In the genomic region with DNA sequence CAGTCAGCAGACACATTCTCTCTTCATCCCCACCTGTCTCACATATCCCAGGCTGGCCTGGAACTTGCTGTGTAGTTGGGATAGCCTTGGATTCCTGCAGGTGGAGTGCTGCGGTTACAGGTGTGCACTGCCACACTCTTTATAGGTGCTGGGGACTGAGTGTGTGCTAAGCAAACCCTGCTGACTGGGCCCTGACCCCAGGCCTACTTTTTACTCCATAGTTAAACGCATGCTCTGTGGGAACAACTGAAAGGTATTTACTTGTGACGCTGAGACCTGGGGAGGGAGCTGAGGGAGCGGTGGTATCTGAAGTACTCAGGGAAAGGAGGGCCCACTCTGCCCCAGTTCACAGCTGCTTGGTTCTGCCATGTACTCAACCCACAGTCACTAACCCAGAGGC, we compare ENCODE assay signal across 18 mouse cellular contexts. TPM values are rescaled to one million over a fixed set of nuclear protein-coding genes. Genes with fewer than 3 reads are reported as not detected.
DNase-seq lines count a peak whose midpoint lies in the region; ATAC-seq and TF ChIP-seq lines count a peak whose summit lies in the region.
"Had no signal": no experiment of that assay in that cellular context is flagged by ENCODE, and none has a peak within 500 bp of the region (broad histone marks: within the 10 kb centered on the region; RNA-seq: fewer than 3 reads in every experiment).

No protein-coding gene starts in this region.

- ATAC-seq in heart, embryonic 12.5 days (ENCODE audit: insufficient number of reproducible peaks, low FRiP score): no peak
- peak; percentile 10; the same call in 1 of the 2 replicates for ATAC-seq in liver, embryonic 13.5 days (ENCODE audit: low read depth)
- no peak for ATAC-seq in liver, embryonic 11.5 days (replicated peaks; ENCODE audit: low FRiP score)
- ATAC-seq: forebrain, embryonic 13.5 days; forebrain, embryonic 15.5 days had no signal

- no peaks in the 10 kb centered on the region for H3K79me2 ChIP-seq in myocyte (ENCODE audit: control insufficient read depth, insufficient read depth)

- H3K27me3 ChIP-seq in heart, embryonic 10.5 days (ENCODE audit: insufficient read depth, poor library complexity, severe bottlenecking): no peaks in the 10 kb centered on the region
- no peaks in the 10 kb centered on the region for H3K27me3 ChIP-seq in heart, embryonic 12.5 days (replicated peaks)
- H3K27me3 ChIP-seq in liver, embryonic 13.5 days: no peaks in the 10 kb centered on the region
- H3K27me3 ChIP-seq in liver, embryonic 11.5 days (replicated peaks; ENCODE audit: control insufficient read depth, insufficient read depth, low read length): no peaks in the 10 kb centered on the region
- H3K27me3 ChIP-seq in myocyte (ENCODE audit: control insufficient read depth, insufficient read depth, insufficient read length): no peaks in the 10 kb centered on the region
- H3K27me3 ChIP-seq: embryonic facial prominence, embryonic 12.5 days; forebrain, embryonic 13.5 days; forebrain, embryonic 15.5 days had no signal

- no peaks in the 10 kb centered on the region for H3K9me3 ChIP-seq in heart, embryonic 10.5 days
- no peaks in the 10 kb centered on the region for H3K9me3 ChIP-seq in heart, embryonic 12.5 days (replicated peaks)
- no peaks in the 10 kb centered on the region for H3K9me3 ChIP-seq in liver, embryonic 13.5 days (replicated peaks)
- no peaks in the 10 kb centered on the region for H3K9me3 ChIP-seq in liver, embryonic 11.5 days (ENCODE audit: control insufficient read depth, low read length)
- H3K9me3 ChIP-seq: embryonic facial prominence, embryonic 10.5 days; embryonic facial prominence, embryonic 12.5 days; forebrain, embryonic 13.5 days; forebrain, embryonic 15.5 days had no signal

- H3ac ChIP-seq in myocyte (ENCODE audit: control insufficient read depth, insufficient read length): no peak overlapping the region

- DNase-seq in heart, embryonic 10.5 days (ENCODE audit: low spot score): peak; percentile 63
- no peak for DNase-seq in liver, embryonic 13.5 days
- no peak for DNase-seq in liver, embryonic 11.5 days (ENCODE audit: low spot score)
- no peak for DNase-seq in cerebellum, adult 11-12 months
- DNase-seq: adrenal gland, adult 2 months; adrenal gland, postnatal 10 days; adrenal gland, postnatal 25 days; cerebellum, adult 11 months; cerebellum, adult 2 months; cerebellum, adult 9-10 months; cerebellum, postnatal 10 days; cerebellum, postnatal 25 days had no signal

- H3K36me3 ChIP-seq in heart, embryonic 10.5 days: peaks cover 72% of the 10 kb centered on the region
- H3K36me3 ChIP-seq in heart, embryonic 12.5 days: peaks cover 77% of the 10 kb centered on the region
- peaks cover 74% of the 10 kb centered on the region for H3K36me3 ChIP-seq in liver, embryonic 13.5 days
- peaks cover 27% of the 10 kb centered on the region for H3K36me3 ChIP-seq in liver, embryonic 11.5 days (ENCODE audit: control insufficient read depth, insufficient read depth, low read length)
- peaks cover 37% of the 10 kb centered on the region for H3K36me3 ChIP-seq in myocyte (ENCODE audit: control insufficient read depth, insufficient read depth)

- no peak overlapping the region for H3K9ac ChIP-seq in heart, embryonic 12.5 days
- no peak overlapping the region for H3K9ac ChIP-seq in liver, embryonic 13.5 days
- H3K9ac ChIP-seq in liver, embryonic 11.5 days (ENCODE audit: low read depth, low read length): no peak overlapping the region
- H3K9ac ChIP-seq: embryonic facial prominence, embryonic 12.5 days; forebrain, embryonic 13.5 days; forebrain, embryonic 15.5 days had no signal

- no peak overlapping the region for H3K4me3 ChIP-seq in heart, embryonic 10.5 days
- no peak overlapping the region for H3K4me3 ChIP-seq in heart, embryonic 12.5 days
- H3K4me3 ChIP-seq in liver, embryonic 13.5 days (replicated peaks): no peak overlapping the region
- no peak overlapping the region for H3K4me3 ChIP-seq in liver, embryonic 11.5 days (ENCODE audit: low read depth, low read length)
- H3K4me3 ChIP-seq in myocyte: no peak overlapping the region
- H3K4me3 ChIP-seq: embryonic facial prominence, embryonic 10.5 days; embryonic facial prominence, embryonic 12.5 days; forebrain, embryonic 13.5 days; forebrain, embryonic 15.5 days had no signal

- H3K27ac ChIP-seq in heart, embryonic 10.5 days: no peak overlapping the region
- H3K27ac ChIP-seq in heart, embryonic 12.5 days (ENCODE audit: poor library complexity, severe bottlenecking): no peak overlapping the region
- no peak overlapping the region for H3K27ac ChIP-seq in liver, embryonic 13.5 days
- H3K27ac ChIP-seq in liver, embryonic 11.5 days (ENCODE audit: low read depth, low read length): no peak overlapping the region
- H3K27ac ChIP-seq: embryonic facial prominence, embryonic 10.5 days; embryonic facial prominence, embryonic 12.5 days; forebrain, embryonic 13.5 days; forebrain, embryonic 15.5 days had no signal

- WGBS in heart, embryonic 10.5 days: 77% methylated on average over 4 of the region's 4 CpGs
- WGBS in heart, embryonic 12.5 days: 83% methylated on average over 4 of the region's 4 CpGs
- 84% methylated on average over 4 of the region's 4 CpGs for WGBS in liver, embryonic 13.5 days (ENCODE audit: insufficient replicate concordance)
- 83% methylated on average over 4 of the region's 4 CpGs for WGBS in liver, embryonic 11.5 days

- no peak for TF ChIP-seq POLR2A in myocyte (IDR thresholded peaks at IDR 0.05; ENCODE audit: insufficient read length, low read depth)

- H3K4me1 ChIP-seq in heart, embryonic 10.5 days: no peaks in the 10 kb centered on the region
- H3K4me1 ChIP-seq in heart, embryonic 12.5 days (replicated peaks): 0 out of 2 replicates have a peak, but pooled peaks cover under 1% of the 10 kb centered on the region
- H3K4me1 ChIP-seq in liver, embryonic 13.5 days (replicated peaks): peaks cover 21% of the 10 kb centered on the region
- 0 out of 2 replicates have a peak, but pooled peaks cover 2% of the 10 kb centered on the region for H3K4me1 ChIP-seq in liver, embryonic 11.5 days (replicated peaks; ENCODE audit: control insufficient read depth, insufficient read depth, low read length)
- H3K4me1 ChIP-seq: embryonic facial prominence, embryonic 12.5 days had no signal

- H3K4me2 ChIP-seq in heart, embryonic 12.5 days: no peak overlapping the region
- H3K4me2 ChIP-seq in liver, embryonic 13.5 days: no peak overlapping the region
- H3K4me2 ChIP-seq in liver, embryonic 11.5 days: no peak overlapping the region
- H3K4me2 ChIP-seq in myocyte (ENCODE audit: low read depth): no peak overlapping the region
- H3K4me2 ChIP-seq: embryonic facial prominence, embryonic 12.5 days; forebrain, embryonic 13.5 days; forebrain, embryonic 15.5 days had no signal

TF ChIP-seq in myocyte, 11 proteins besides CTCF, POLR2A, EP300 and RAD21:
- TF ChIP-seq E2F4 (IDR thresholded peaks at IDR 0.05; ENCODE audit: insufficient read depth) (no peak), POLR2AphosphoS2 (IDR thresholded peaks at IDR 0.05; ENCODE audit: insufficient read length, low read depth) (peak; percentile 2)

RNA-seq across cellular contexts. Expression of a gene that starts 6.1 kb away (rescaled TPM):
- 38.9 and 40.8 TPM in 2 replicates for polyA plus RNA-seq in heart, embryonic 10.5 days (2016; fragmentation: Nextera tagmentation; extraction: Ambion mirVana)
- polyA plus RNA-seq in heart, embryonic 12.5 days (2016; fragmentation: Nextera tagmentation; extraction: Ambion mirVana): 37.3 and 39.0 TPM in 2 replicates
- 30.2 and 34.0 TPM in 2 replicates for polyA plus RNA-seq in liver, embryonic 13.5 days (2015; fragmentation: Nextera tagmentation; extraction: Ambion mirVana)
- polyA plus RNA-seq in liver, embryonic 11.5 days (2014; fragmentation: Nextera tagmentation; extraction: Ambion mirVana): 45.0 and 47.5 TPM in 2 replicates
- polyA plus RNA-seq in myocyte (2012; fragmentation: generic; extraction: Trizol): 79.5 TPM

RNA-seq across cellular contexts. Expression of a gene that starts 36.2 kb away (rescaled TPM):
- 39.5 and 40.8 TPM in 2 replicates for polyA plus RNA-seq in heart, embryonic 10.5 days (2016; fragmentation: Nextera tagmentation; extraction: Ambion mirVana)
- 31.4 and 31.9 TPM in 2 replicates for polyA plus RNA-seq in heart, embryonic 12.5 days (2016; fragmentation: Nextera tagmentation; extraction: Ambion mirVana)
- polyA plus RNA-seq in liver, embryonic 13.5 days (2015; fragmentation: Nextera tagmentation; extraction: Ambion mirVana): 28.7 and 29.3 TPM in 2 replicates
- 42.0 and 42.8 TPM in 2 replicates for polyA plus RNA-seq in liver, embryonic 11.5 days (2014; fragmentation: Nextera tagmentation; extraction: Ambion mirVana)
- 45.4 TPM for polyA plus RNA-seq in myocyte (2012; fragmentation: generic; extraction: Trizol)

RNA-seq across cellular contexts. Expression of a gene that starts 37.1 kb away (rescaled TPM):
- 91.9 and 106 TPM in 2 replicates for polyA plus RNA-seq in heart, embryonic 10.5 days (2016; fragmentation: Nextera tagmentation; extraction: Ambion mirVana)
- 74.3 and 76.3 TPM in 2 replicates for polyA plus RNA-seq in heart, embryonic 12.5 days (2016; fragmentation: Nextera tagmentation; extraction: Ambion mirVana)
- polyA plus RNA-seq in liver, embryonic 13.5 days (2015; fragmentation: Nextera tagmentation; extraction: Ambion mirVana): 51.6 and 64.4 TPM in 2 replicates
- polyA plus RNA-seq in liver, embryonic 11.5 days (2014; fragmentation: Nextera tagmentation; extraction: Ambion mirVana): 110 and 117 TPM in 2 replicates
- polyA plus RNA-seq in myocyte (2012; fragmentation: generic; extraction: Trizol): 50.5 TPM

RNA-seq across cellular contexts. Expression of a gene that starts 51.1 kb away (rescaled TPM):
- 36.3 and 38.4 TPM in 2 replicates for polyA plus RNA-seq in heart, embryonic 10.5 days (2016; fragmentation: Nextera tagmentation; extraction: Ambion mirVana)
- 38.6 and 39.9 TPM in 2 replicates for polyA plus RNA-seq in heart, embryonic 12.5 days (2016; fragmentation: Nextera tagmentation; extraction: Ambion mirVana)
- 18.1 and 22.2 TPM in 2 replicates for polyA plus RNA-seq in liver, embryonic 13.5 days (2015; fragmentation: Nextera tagmentation; extraction: Ambion mirVana)
- 35.6 and 40.3 TPM in 2 replicates for polyA plus RNA-seq in liver, embryonic 11.5 days (2014; fragmentation: Nextera tagmentation; extraction: Ambion mirVana)
- 13.4 TPM for polyA plus RNA-seq in myocyte (2012; fragmentation: generic; extraction: Trizol)
